Mouse (Mus musculus) gonadal fat pad, adult 2 months (tissue): ENCODE data around the gene Zfyve9. TPM values are rescaled to one million over a fixed set of nuclear protein-coding genes. Genes with fewer than 3 reads are reported as not detected.
A peak's percentile ranks its signal among the peaks of the same experiment; 100 is the strongest.
"Not testable (repeated sequence)": the region's sequence is repeated elsewhere in the genome, so short reads cannot be mapped to it uniquely, and the experiment has no call there.

Experiments
- DNase-seq: peaks from one replicate; pipeline ENCODE4 v3.0.0-alpha.2; 2012; ENCODE audit warnings: low read depth
- polyA plus RNA-seq: library from polyadenylated mRNA; depleted of rRNA; stranded (reverse); fragments of >200 nt; gene quantifications from 2 replicates; pipeline ENCODE4 v1.2.3, GENCODE M21; 2012

Gene Zfyve9
- polyA plus RNA-seq, 1 experiment = 3.9 TPM

GRCm38 (mm10) chr4:108721245-108721784 is 59.3 kb downstream of the Zfyve9 start:
- DNase-seq = no peak

GRCm38 (mm10) chr4:108719349-108719748 is 61.2 kb downstream of the Zfyve9 start, which contains the start of gene 3110021N24Rik:
Gene 3110021N24Rik, plus strand, starts transcription at chr4:108719649.
- no peak for DNase-seq

- no peak for DNase-seq
Observed at GRCm38 (mm10) chr4:108708209-108708608, 72.4 kb downstream of the Zfyve9 start.

- DNase-seq = no peak
Observed at GRCm38 (mm10) chr4:108696934-108697333, 83.7 kb downstream of the Zfyve9 start.

- no peak for DNase-seq
Observed at GRCm38 (mm10) chr4:108691469-108691868, 89.1 kb downstream of the Zfyve9 start.

- DNase-seq = no peak
Observed at GRCm38 (mm10) chr4:108690479-108690878, 90.1 kb downstream of the Zfyve9 start.

- not testable (repeated sequence) for DNase-seq
Observed at GRCm38 (mm10) chr4:108687098-108687497, 93.5 kb downstream of the Zfyve9 start.

GRCm38 (mm10) chr4:108686156-108686555 is 94.4 kb downstream of the Zfyve9 start:
- no peak for DNase-seq

- DNase-seq = no peak
Observed at GRCm38 (mm10) chr4:108664407-108664806, 116.2 kb downstream of the Zfyve9 start.

GRCm38 (mm10) chr4:108638752-108639151 is 141.8 kb downstream of the Zfyve9 start:
- DNase-seq = no peak

GRCm38 (mm10) chr4:108637721-108638120 is 142.9 kb downstream of the Zfyve9 start:
- no peak for DNase-seq

- DNase-seq = no peak
Observed at GRCm38 (mm10) chr4:108635101-108635500, 145.5 kb downstream of the Zfyve9 start.

GRCm38 (mm10) chr4:108634696-108635095 is 145.9 kb downstream of the Zfyve9 start:
- DNase-seq = no peak

GRCm38 (mm10) chr4:108633703-108634102 is 146.9 kb downstream of the Zfyve9 start:
- no peak for DNase-seq

- no peak for DNase-seq
Observed at GRCm38 (mm10) chr4:108631616-108632015, 149.0 kb downstream of the Zfyve9 start.

- no peak for DNase-seq
Observed at GRCm38 (mm10) chr4:108630096-108630495, 150.5 kb downstream of the Zfyve9 start.

- no peak for DNase-seq
Observed at GRCm38 (mm10) chr4:108629363-108629880, 151.2 kb downstream of the Zfyve9 start.

GRCm38 (mm10) chr4:108627066-108627465 is 153.5 kb downstream of the Zfyve9 start:
- no peak for DNase-seq

- DNase-seq = no peak
Observed at GRCm38 (mm10) chr4:108621504-108621903, 159.1 kb downstream of the Zfyve9 start.

GRCm38 (mm10) chr4:108620536-108620935 is 160.1 kb downstream of the Zfyve9 start:
- DNase-seq = no peak

- DNase-seq = peak; percentile 51
Observed at GRCm38 (mm10) chr4:108619587-108620341, 160.8 kb downstream of the Zfyve9 start, which contains the start of gene Cc2d1b. Gene Cc2d1b, plus strand, starts transcription at chr4:108619940.

- no peak for DNase-seq
Observed at GRCm38 (mm10) chr4:108619165-108619564, 161.4 kb downstream of the Zfyve9 start.

- no peak for DNase-seq
Observed at GRCm38 (mm10) chr4:108618586-108618985, 162.0 kb downstream of the Zfyve9 start.
